Mouse (Mus musculus): Measurements from ENCODE around the gene Cemip2. TPM values are rescaled to one million over a fixed set of nuclear protein-coding genes. Genes with fewer than 3 reads are reported as not detected.
"Not testable (repeated sequence)": the region's sequence is repeated elsewhere in the genome, so short reads cannot be mapped to it uniquely, and the experiment has no call there.

Gene Cemip2
- total and polyA plus RNA-seq, 3 experiments: 3.7 to 21.6 (median 16.4) TPM

GRCm38 (mm10) chr19:21865242-21866055, 87.3 kb downstream of the Cemip2 start:
- peak; percentile 46 for DNase-seq

- no peak for DNase-seq
Observed at GRCm38 (mm10) chr19:21866094-21866493, 88.0 kb downstream of the Cemip2 start.

- not testable (repeated sequence) for DNase-seq
Observed at GRCm38 (mm10) chr19:21866756-21867155, 88.6 kb downstream of the Cemip2 start.

- no peak for DNase-seq
Observed at GRCm38 (mm10) chr19:21868471-21868870, 90.3 kb downstream of the Cemip2 start.

GRCm38 (mm10) chr19:21882110-21882940, 104.2 kb downstream of the Cemip2 start:
- DNase-seq: peak; percentile 45

GRCm38 (mm10) chr19:21883053-21883452, 104.9 kb downstream of the Cemip2 start:
- DNase-seq: no peak

- DNase-seq: no peak
Observed at GRCm38 (mm10) chr19:21883922-21884321, 105.8 kb downstream of the Cemip2 start.

GRCm38 (mm10) chr19:21884385-21884784, 106.2 kb downstream of the Cemip2 start:
- DNase-seq: no peak

GRCm38 (mm10) chr19:21886166-21886657, 108.1 kb downstream of the Cemip2 start:
- no peak for DNase-seq

GRCm38 (mm10) chr19:21890699-21891098, 112.6 kb downstream of the Cemip2 start:
- DNase-seq: no peak

GRCm38 (mm10) chr19:21894792-21895191, 116.7 kb downstream of the Cemip2 start:
- no peak for DNase-seq

- DNase-seq: no peak
Observed at GRCm38 (mm10) chr19:21895540-21895939, 117.4 kb downstream of the Cemip2 start.

- DNase-seq: peak; percentile 35
Observed at GRCm38 (mm10) chr19:21897122-21897827, 119.1 kb downstream of the Cemip2 start.

GRCm38 (mm10) chr19:21898015-21898939, 120.1 kb downstream of the Cemip2 start:
- DNase-seq: no peak

Other genes with a start within 250 kb of the Cemip2 start
- 10 to 100 TPM; 21.3 to 28.4 TPM for gene 1110059E24Rik, start 125.4 kb upstream of the Cemip2 start, total RNA-seq (2021)
- 0.33 and 0.60 TPM in 2 replicates for gene 1110059E24Rik, start 125.4 kb upstream of the Cemip2 start, polyA plus RNA-seq (2012; rRNA removed)
- 10 to 100 TPM; 39.3 to 41.6 TPM for gene Abhd17b, start 125.2 kb upstream of the Cemip2 start, total RNA-seq (2021)
- 21.0 and 32.1 TPM in 2 replicates for gene Abhd17b, start 125.2 kb upstream of the Cemip2 start, polyA plus RNA-seq (2012; rRNA removed)

Data from adrenal gland, adult 2 months (tissue).